Mouse (Mus musculus) stomach, postnatal 0 days (tissue): ENCODE results near the gene Dusp12.

Source experiments
- CTCF ChIP-seq: IDR thresholded peaks from 2 replicates; pipeline ENCODE4 v1.5.1; 2016; ENCODE audit warnings: antibody characterized with exemption, low read depth, mild to moderate bottlenecking, moderate library complexity
- EP300 ChIP-seq: optimal IDR thresholded peaks from 2 replicates; pipeline ENCODE3; 2016; ENCODE audit warnings: antibody characterized with exemption

GRCm38 (mm10) chr1:170912891-170913615 is 27.7 kb upstream of the Dusp12 start, which contains the start of gene Fcrlb:
- no peak for TF ChIP-seq CTCF
- no peak for TF ChIP-seq EP300
